Mouse (Mus musculus) cerebellum, adult 2 months (tissue): ENCODE data around the gene Map6.

Source experiments
- CTCF ChIP-seq: fragments of 200-500 bp; IDR thresholded peaks from 2 replicates; pipeline ENCODE4 v1.5.1; 2011; ENCODE audit warnings: low read depth, mild to moderate bottlenecking, control low read depth, low read length, moderate library complexity, borderline replicate concordance; ENCODE audit not compliant: insufficient read depth
- POLR2A ChIP-seq: fragments of 200-500 bp; IDR thresholded peaks from 2 replicates; pipeline ENCODE4 v1.6.1; 2011; ENCODE audit warnings: low read length, control low read depth, borderline replicate concordance; ENCODE audit not compliant: insufficient read depth

- TF ChIP-seq POLR2A (no peak), CTCF (no peak)
Observed at GRCm38 (mm10) chr7:99382088-99383000, 115.1 kb downstream of the Map6 start.
